Mouse (Mus musculus) macrophage (primary cell): ENCODE results near the gene Map3k5. TPM values are rescaled to one million over a fixed set of nuclear protein-coding genes. Genes with fewer than 3 reads are reported as not detected.
A peak's percentile ranks its signal among the peaks of the same experiment; 100 is the strongest.

Experiments used
- H3K27ac ChIP-seq: fragments of 350-480 bp; formaldehyde crosslinking; 2 replicates; pipeline ENCODE4 v1.9.0; 2021
- H3K36me3 ChIP-seq: fragments of 350-480 bp; formaldehyde crosslinking; 2 replicates; pipeline ENCODE4 v1.9.0; 2021; ENCODE audit errors: inconsistent target
- H3K4me3 ChIP-seq: fragments of 350-480 bp; formaldehyde crosslinking; 2 replicates; pipeline ENCODE4 v1.9.0; 2021; ENCODE audit errors: inconsistent target
- H3K79me2 ChIP-seq: fragments of 350-480 bp; formaldehyde crosslinking; 2 replicates; pipeline ENCODE4 v1.9.0; 2021; ENCODE audit errors: inconsistent target
- WGBS: methylation state at CpG from one replicate; pipeline ENCODE4 v1.1.7; 2026; ENCODE audit warnings: inconsistent platforms; ENCODE audit not compliant: missing documents; 5-methylcytosine and 5-hydroxymethylcytosine counted together
- polyA plus RNA-seq: library from polyadenylated mRNA; stranded (reverse); fragments of 250-400 nt; gene quantifications from 3 replicates; pipeline ENCODE4 v1.2.4, GENCODE M21; 2018; ENCODE audit warnings: inconsistent platforms
- total RNA-seq, 78 experiments: library from RNA; depleted of rRNA; stranded (reverse); fragments of 250-400 nt; gene quantifications; 1 replicate in 9 of 78; 2 replicates in 24 of 78; 3 replicates in 43 of 78; 4 replicates in 2 of 78; pipeline ENCODE4 v1.2.4; 2018; ENCODE audit warnings: inconsistent platforms in 56 of 78

Map3k5 gene
- 100 to 1,000 TPM in 3 of 26 experiments, 10 to 100 TPM in 23; 16.6 to 274 (median 35.8) TPM for total RNA-seq (2018; cell fraction: chromatin; rRNA removed)
- total RNA-seq (2018; cell fraction: cytosol; rRNA removed): 10 to 100 TPM in 2 of 26 experiments, 1 to 10 TPM in 24; 3.2 to 20.8 (median 5.8) TPM
- 100 to 1,000 TPM in 2 of 26 experiments, 10 to 100 TPM in 24; 10.1 to 158 (median 19.9) TPM for total RNA-seq (2018; cell fraction: nucleus; rRNA removed)
- polyA plus RNA-seq: 3.9 to 8.3 TPM (median 6.0 TPM) in 3 replicates

DNA sequence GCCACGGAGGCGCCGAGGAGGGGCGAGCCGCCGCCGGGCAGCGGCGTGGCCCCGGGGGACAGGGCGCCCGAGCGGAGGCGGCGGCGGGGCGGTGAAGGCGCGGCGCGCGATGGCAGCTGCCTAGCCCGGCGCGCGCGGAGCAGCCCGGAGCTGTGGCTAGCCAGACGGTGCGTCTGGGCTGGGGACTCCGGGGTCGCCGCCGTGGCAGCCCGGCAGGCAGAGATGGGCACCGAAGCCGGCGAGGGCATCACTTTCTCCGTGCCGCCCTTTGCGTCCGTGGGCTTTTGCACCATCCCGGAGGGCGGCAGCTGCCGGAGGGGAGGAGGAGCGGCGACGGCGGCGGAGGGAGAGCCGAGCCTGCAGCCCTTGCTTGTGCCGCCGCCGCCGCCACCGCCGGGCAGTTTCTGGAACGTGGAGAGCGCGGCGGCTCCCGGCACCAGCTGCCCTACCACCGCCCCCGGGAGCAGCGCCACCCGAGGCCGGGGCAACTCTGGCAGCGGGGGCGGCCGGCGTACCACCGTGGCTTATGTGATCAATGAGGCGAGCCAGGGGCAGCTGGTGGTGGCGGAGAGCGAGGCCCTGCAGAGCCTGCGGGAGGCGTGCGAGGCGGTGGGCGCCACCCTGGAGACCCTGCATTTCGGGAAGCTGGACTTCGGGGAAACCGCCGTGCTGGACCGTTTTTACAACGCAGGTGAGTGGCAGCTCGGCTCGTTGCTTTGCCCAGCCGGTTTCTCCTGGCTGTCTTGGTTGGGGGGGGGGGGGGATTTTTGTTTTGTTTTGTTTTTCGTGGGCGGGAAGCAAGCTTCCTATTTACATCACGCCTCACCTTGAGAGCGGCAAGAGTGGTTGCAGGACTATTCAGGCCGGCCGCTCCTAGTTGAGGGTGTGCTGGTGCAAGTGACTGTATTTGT, at the start of gene Map3k5:
TSS of gene Map3k5 (plus strand) at position 89 of the 911 bp plus-strand sequence.
- Histone ChIP-seq H3K79me2 (peaks cover 41% of the 10 kb centered on the region), H3K27ac (no peak within 1 kb of the TSS), H3K36me3 (no peaks in the 10 kb centered on the region), H3K4me3 (peak within 1 kb of the TSS; percentile 59)
- under 1% methylated on average over 87 of the region's 95 CpGs for WGBS

DNA sequence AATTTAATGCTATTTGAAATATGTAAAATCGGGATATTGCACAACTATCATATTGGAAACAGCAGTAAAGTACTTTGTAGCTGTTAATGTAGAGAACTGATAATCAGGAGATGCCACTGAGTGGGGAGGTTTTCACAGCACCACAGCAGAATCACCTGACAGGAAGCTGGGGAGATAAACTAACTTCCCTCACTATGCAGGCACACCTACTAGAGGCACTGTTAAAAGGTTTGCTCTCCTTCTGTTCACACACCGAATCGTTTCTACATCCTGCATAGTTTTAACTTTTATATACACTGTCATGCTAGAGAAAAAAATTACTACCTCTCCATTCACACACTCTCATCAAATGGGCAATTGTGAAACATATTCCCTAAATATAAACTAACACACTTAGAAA, 48.0 kb upstream of the Map3k5 start:
- Histone ChIP-seq H3K27ac (no peak overlapping the region), H3K4me3 (no peak overlapping the region), H3K79me2 (no peaks in the 10 kb centered on the region), H3K36me3 (no peaks in the 10 kb centered on the region; the same call in 1 of the 2 replicates)
- 59% methylated on average over 3 of the region's 3 CpGs for WGBS

DNA sequence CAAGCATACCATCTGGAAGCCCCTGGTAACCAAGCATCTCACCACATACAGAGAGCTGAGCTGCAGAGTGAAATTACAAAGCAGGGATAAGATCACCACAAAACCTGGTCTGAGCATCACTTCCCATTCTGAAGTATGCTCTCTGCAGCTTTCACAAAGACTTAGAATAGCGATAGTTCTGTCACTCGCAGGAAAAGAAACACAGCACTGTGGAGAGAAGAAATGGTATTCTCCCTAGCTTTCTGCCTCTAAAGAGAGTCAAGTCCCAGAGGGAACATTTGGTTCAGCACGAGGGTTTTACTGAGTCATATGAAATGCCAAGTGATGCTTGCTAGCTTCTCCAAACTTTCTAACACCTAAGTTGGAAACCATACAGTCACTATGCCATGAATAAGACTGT, 44.4 kb upstream of the Map3k5 start:
- H3K79me2 ChIP-seq: no peaks in the 10 kb centered on the region
- WGBS: 79% methylated on average over 3 of the region's 3 CpGs
- H3K27ac ChIP-seq: no peak overlapping the region
- H3K36me3 ChIP-seq: 0 out of 2 replicates have a peak, but pooled peaks cover 7% of the 10 kb centered on the region
- no peak overlapping the region for H3K4me3 ChIP-seq

DNA sequence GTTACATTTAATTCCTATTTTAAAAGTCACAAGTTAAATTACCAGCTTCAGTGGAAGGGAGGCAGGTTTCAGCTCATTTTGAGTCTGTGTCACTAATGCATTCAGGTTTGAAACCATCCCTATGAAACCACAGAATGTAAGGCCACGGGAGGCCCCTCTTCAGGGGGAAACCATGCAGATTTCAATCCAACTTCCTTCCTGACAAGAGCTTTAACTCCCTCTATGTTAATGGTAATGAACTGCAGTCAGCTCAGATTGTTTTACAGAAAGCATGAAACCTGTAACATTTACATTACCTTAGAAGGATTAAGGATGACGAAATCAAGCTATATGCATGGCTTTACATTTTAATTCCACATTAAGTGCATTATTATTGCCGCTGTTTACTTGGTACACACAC, 42.6 kb upstream of the Map3k5 start:
- Histone ChIP-seq H3K79me2 (no peaks in the 10 kb centered on the region), H3K4me3 (no peak overlapping the region), H3K27ac (no peak overlapping the region), H3K36me3 (0 out of 2 replicates have a peak, but pooled peaks cover 7% of the 10 kb centered on the region)
- WGBS: 39% methylated on average over 3 of the region's 3 CpGs

DNA sequence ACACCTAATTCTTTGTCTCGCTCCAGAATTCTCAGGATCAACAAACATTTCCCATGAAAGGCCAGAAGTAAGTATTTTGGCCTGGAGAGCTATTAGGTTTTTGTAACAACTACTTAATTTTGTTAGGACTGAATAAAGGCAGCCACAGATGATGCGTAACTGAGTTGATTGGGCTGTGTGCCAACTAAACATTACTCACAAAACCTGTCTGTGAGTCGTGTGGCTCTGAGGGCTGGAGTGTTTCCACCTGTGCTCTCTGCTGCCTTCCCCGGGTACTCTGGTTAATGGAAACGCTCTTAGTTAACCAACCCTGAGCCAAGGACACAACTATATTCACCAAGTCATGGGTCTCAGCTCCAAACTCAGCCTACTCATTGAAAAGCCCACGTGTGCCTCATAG, 41.1 kb upstream of the Map3k5 start:
- WGBS: 90% methylated on average over 6 of the region's 6 CpGs
- Histone ChIP-seq H3K79me2 (no peaks in the 10 kb centered on the region), H3K4me3 (no peak overlapping the region), H3K27ac (no peak overlapping the region), H3K36me3 (0 out of 2 replicates have a peak, but pooled peaks cover 7% of the 10 kb centered on the region)

DNA sequence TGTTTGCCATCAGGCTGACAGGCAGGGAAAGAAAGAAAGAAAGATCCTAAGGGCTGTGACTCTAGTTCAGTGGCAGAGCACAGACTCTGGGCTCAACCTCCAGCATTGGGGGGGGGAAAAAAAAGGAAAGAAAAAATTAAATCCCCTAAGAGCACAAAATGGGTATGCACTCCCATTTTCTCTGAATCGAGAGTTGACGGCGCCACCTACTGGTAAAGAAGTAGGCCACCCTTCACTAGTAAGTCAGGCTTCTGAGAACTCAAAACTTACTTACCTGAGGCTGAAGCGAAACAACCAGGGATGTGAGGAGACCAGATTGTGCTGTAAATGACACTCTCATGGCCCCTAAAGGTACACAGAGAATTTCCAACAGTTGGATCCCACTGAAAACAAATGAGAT, 40.3 kb upstream of the Map3k5 start:
- Histone ChIP-seq H3K36me3 (0 out of 2 replicates have a peak, but pooled peaks cover 7% of the 10 kb centered on the region), H3K79me2 (no peaks in the 10 kb centered on the region), H3K27ac (no peak overlapping the region), H3K4me3 (no peak overlapping the region)
- WGBS: 20% methylated on average over 4 of the region's 4 CpGs

DNA sequence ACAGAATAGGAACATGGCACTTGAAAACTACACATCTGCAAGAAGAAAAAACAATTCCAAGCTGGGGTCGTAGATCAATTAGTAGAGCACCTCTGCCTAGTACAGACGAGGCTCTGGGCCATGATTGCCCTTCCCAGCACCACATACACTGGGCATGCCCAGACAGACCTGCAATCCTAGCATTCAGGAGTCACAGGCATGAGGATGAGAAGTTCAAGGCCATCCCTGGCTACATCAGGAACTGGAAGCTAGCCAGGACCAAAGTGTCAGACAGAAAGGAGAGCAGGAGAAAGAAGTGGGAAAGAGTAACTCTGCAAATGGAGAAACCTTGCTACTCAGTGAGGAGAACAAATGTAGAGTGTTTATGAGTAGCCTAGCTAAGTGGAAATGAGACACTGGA, 34.1 kb upstream of the Map3k5 start:
- 82% methylated on average over 2 of the region's 2 CpGs for WGBS
- no peak overlapping the region for H3K4me3 ChIP-seq
- H3K36me3 ChIP-seq: peaks cover 16% of the 10 kb centered on the region; the same call in 1 of the 2 replicates
- H3K79me2 ChIP-seq: no peaks in the 10 kb centered on the region
- no peak overlapping the region for H3K27ac ChIP-seq

- 87% methylated on average over 7 of the region's 7 CpGs for WGBS
- Histone ChIP-seq H3K79me2 (no peaks in the 10 kb centered on the region), H3K27ac (no peak overlapping the region), H3K4me3 (no peak overlapping the region), H3K36me3 (peaks cover 16% of the 10 kb centered on the region; the same call in 1 of the 2 replicates)
These were observed 32.3 kb upstream of the Map3k5 start for GRCm38 (mm10) chr10:19901992-19902391.

- no peaks in the 10 kb centered on the region for H3K79me2 ChIP-seq
- no peak overlapping the region for H3K27ac ChIP-seq
- no peak overlapping the region for H3K4me3 ChIP-seq
- 89% methylated on average over 13 of the region's 13 CpGs for WGBS
- H3K36me3 ChIP-seq: peaks cover 16% of the 10 kb centered on the region; the same call in 1 of the 2 replicates
These were observed 30.0 kb upstream of the Map3k5 start for GRCm38 (mm10) chr10:19904077-19904820.

DNA sequence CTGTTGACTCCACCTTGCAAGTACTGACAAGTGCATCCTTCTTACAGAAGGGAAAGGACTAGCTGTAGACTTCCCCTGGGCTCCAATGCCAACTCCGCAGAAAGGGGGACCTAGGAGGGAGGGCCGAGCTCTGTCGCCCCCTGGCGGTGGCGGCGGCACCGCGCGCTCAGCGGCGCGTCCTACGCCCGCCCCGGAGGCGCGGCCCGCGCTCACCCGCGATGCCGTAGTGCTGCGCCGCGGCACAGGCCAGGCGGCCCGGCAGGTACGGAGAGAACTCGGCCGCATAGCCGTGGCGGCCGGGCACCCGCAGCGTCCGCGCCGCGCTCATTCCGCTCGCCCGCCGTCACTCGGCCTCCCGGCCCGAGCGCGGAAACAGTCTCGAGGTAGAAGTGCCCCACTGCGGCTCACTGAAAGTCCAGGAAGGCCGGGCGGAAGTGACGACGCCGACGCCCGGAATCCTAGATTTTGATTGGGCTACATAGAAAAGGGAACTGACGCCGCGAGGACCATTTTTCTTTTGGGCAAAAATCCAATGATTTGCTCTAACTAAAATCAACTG, 26.9 kb upstream of the Map3k5 start, which contains the start of gene Pex7:
TSS of gene Pex7 (minus strand) at position 444 of the 559 bp plus-strand sequence.
- no peaks in the 10 kb centered on the region for H3K79me2 ChIP-seq
- under 1% methylated on average over 60 of the region's 60 CpGs for WGBS
- no peak within 1 kb of the TSS for H3K27ac ChIP-seq
- no peak within 1 kb of the TSS; the same call in 1 of the 2 replicates for H3K4me3 ChIP-seq
- peaks cover 9% of the 10 kb centered on the region; the same call in 1 of the 2 replicates for H3K36me3 ChIP-seq

GRCm38 (mm10) chr10:19908076-19908475, 26.2 kb upstream of the Map3k5 start:
- whole genome bisulfite sequencing: 95% methylated on average over 2 of the region's 2 CpGs
- H3K27ac ChIP-seq: no peak overlapping the region

GRCm38 (mm10) chr10:19910516-19910915, 23.8 kb upstream of the Map3k5 start:
- no peaks in the 10 kb centered on the region for H3K36me3 ChIP-seq
- no peak overlapping the region for H3K27ac ChIP-seq
- H3K79me2 ChIP-seq: no peaks in the 10 kb centered on the region
- WGBS: 95% methylated on average over 2 of the region's 2 CpGs
- H3K4me3 ChIP-seq: no peak overlapping the region

More at GRCm38 (mm10) chr10:19908076-19908475, 26.2 kb upstream of the Map3k5 start:
- Histone ChIP-seq H3K36me3 (peaks cover 9% of the 10 kb centered on the region; the same call in 1 of the 2 replicates), H3K4me3 (no peak overlapping the region), H3K79me2 (no peaks in the 10 kb centered on the region)

- Histone ChIP-seq H3K27ac (no peak overlapping the region), H3K36me3 (no peaks in the 10 kb centered on the region), H3K4me3 (no peak overlapping the region), H3K79me2 (no peaks in the 10 kb centered on the region)
- 53% methylated on average over 1 of the region's 1 CpGs for WGBS
These were observed 22.7 kb upstream of the Map3k5 start for GRCm38 (mm10) chr10:19911583-19911982.

GRCm38 (mm10) chr10:19913806-19914205, 20.5 kb upstream of the Map3k5 start:
- Histone ChIP-seq H3K27ac (no peak overlapping the region), H3K79me2 (no peaks in the 10 kb centered on the region), H3K36me3 (no peaks in the 10 kb centered on the region), H3K4me3 (no peak overlapping the region)
- 46% methylated on average over 4 of the region's 4 CpGs for WGBS
